Mouse (Mus musculus) effector memory CD4-positive, alpha-beta T cell, adult 7 months (primary cell): ENCODE data around the gene Sesn3. TPM values are rescaled to one million over a fixed set of nuclear protein-coding genes. Genes with fewer than 3 reads are reported as not detected.

Source experiments
- polyA plus RNA-seq: library from polyadenylated mRNA; unstranded; fragments of 100-300 nt; shearing (Covaris generic); gene quantifications from one replicate; pipeline ENCODE4 v1.2.1, GENCODE M21; 2017

The Sesn3 gene
- 36.6 TPM for polyA plus RNA-seq

DNA sequence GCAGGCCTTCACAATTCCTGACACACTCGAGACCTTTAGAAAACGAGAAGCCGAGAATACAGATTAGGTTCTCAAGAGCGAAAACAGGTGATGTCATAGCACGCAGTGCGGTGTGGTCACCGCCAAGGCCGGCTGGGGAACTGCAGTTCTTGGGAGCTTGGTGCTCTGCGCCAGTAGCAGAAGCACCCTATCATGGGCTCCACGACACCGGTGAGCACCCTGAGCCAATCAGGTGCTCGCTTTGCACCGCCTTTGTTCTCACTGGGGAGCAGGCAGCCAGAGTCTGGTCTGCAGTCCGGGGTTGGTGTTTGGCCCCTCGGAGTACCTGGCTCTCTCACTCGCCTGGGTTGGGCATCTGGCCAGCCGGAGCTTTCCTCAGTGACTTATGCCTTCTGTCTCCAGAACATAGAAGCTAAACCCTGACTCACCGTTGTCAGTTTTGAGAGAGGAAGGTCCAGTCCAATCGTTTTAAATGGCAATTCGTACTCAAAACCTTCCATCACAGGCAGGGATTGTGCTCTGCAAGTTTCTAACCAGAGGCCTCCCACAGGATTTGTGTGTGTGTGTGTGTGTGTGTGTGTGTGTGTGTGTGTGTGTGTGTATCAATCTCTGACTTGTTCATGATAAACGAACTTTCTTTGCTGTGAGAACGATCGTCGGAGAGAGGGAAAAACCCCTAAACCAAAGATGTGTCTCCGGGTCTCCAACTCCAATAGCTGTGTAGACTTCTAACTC, at the start of gene Sesn3:
Gene Sesn3, plus strand, starts transcription at position 82 of the 735 bp plus-strand sequence.

DNA sequence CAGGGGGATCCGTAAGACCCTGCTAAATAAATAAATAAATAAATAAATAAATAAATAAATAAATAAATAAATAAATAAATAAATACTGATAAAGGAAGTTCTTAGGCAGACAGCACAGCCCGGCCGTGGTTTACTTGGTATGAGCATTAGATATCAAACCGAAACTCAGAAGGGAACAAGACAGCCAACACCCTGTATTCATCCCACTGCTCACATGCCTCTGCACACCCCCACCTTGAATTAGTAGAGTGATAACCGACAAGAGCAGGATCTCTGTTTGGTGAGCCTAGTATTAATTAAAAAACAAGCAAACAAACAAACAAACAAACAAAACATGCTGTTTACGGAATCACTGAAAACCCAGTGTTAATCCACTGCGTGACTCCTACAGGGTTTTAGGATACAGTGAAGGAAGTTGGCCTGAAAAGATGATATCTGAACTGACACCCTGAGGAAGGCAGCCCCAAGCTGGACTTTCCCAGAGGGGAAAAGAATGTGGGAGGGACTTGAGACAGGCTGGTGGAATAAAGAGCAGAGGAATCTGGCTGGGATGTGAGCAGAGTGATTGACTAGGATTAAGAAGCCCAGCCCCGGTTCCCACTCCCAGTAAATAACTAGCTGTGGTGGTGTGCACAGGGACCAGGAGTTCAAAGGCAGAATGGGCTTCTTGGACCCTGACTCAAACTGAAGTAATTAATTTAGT, 106.6 kb downstream of the Sesn3 start, which contains the start of gene Endod1:
Gene Endod1, minus strand, starts transcription at position 155 of the 703 bp plus-strand sequence.

Other genes with a start within 250 kb of the Sesn3 start
- gene Endod1, start 106.4 kb downstream of the Sesn3 start, polyA plus RNA-seq = 21.8 TPM
- 3.8 TPM for gene Kdm4d, start 225.4 kb downstream of the Sesn3 start, polyA plus RNA-seq
- 209 TPM for gene Cwc15, start 225.6 kb downstream of the Sesn3 start, polyA plus RNA-seq